Mouse (Mus musculus) urinary bladder, postnatal 10 days (tissue): ENCODE data around the gene Agbl4.
"Not testable (repeated sequence)": the region's sequence is repeated elsewhere in the genome, so short reads cannot be mapped to it uniquely, and the experiment has no call there.

ENCODE experiments used
- DNase-seq: peaks from one replicate; pipeline ENCODE4 v3.0.0; 2022; ENCODE audit warnings: low spot score

Agbl4 gene

DNA sequence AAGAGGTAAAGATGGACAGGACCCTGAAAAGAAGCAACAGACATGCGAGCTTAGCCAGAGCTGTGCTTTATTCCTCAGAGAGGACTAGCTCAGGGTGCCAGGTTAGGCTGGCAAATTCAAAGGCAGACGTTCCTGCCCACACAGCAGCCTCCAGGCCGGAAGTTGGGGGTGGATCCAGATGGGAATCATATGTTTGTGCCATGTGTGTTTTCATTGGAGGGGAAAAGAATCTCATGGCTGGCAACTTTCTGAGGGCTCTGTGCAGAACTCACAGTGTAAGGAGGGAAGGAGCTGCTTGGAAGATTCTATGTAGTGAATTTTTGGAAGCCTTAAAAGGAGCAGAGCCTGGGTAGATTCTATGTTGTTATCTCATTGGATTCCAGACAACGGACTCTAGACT, 519.1 kb downstream of the Agbl4 start:
- no peak for DNase-seq

DNA sequence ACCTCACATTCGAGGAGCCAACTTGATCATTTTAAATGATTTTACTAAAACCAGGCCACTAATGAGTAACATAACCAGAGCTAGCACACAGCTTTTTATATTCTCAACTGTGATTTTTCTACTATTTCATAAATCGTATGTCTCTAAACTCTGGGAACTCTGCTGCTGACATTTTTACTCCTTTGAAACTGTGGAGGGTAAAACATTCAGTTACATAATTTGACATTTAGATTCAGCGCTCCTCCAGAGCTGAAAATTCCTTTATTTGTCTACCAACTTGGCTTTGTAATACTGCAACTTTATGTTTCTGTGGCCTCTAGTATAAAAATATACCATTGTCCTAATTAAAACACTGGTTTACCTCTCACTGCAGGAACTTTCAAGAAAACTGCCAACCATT, 523.6 kb downstream of the Agbl4 start:
- no peak for DNase-seq

GRCm38 (mm10) chr4:111001641-111002040, 604.2 kb downstream of the Agbl4 start:
- no peak for DNase-seq

DNA sequence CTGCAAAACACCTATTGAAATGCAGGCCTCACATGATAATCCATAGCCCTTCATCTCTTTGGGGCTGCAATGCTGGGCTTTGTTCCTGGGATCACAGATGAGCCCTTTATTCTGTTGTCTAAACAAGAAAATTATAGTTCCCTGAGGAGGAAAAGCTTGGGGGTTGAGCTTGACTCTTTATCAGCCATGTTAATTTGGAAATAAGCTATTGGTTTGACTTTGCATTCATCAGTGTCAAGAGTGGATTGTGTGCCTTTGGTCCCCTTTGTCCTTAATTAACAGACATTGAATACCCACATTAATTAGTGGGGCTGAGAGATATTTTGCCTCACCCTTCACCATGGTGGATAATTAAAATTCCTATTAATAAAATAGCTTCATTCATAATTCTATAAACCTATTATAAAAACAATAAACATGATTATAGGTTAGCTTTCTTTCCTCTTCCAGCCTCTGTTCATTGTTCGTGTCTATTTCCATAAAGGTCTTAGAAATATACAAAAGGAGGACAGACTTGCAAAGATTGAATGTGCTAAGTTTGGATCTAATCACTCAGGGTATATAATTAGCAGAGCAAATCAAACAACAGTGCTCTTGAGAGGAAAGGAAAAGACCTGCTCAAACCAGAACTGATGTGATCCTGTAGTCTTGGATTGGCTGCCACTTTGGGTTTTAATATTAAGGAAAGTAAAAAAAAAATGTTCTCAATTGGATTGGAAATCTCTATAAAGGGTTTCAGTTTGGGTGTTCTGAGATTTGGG, 607.4 kb downstream of the Agbl4 start:
- DNase-seq: no peak

- DNase-seq: no peak
Observed at GRCm38 (mm10) chr4:111019376-111019775, 621.9 kb downstream of the Agbl4 start.

DNA sequence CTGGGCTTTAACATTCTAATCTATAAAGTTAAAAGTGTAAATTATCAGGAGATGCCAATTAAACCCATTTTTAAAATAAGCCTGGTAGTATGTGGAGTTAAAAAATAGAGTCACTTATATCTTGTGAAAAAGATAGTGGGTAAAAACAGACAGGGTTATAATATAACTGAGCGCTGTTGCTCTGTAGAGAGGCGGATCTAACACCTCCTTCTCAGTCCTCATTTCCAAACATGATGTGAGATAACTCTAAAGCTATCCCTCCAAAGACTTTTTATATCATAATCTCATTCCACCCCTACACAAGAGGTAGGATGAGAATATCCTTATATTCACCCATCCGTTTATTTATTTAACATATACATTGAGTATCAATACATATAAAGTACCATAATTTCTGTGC, 669.9 kb downstream of the Agbl4 start:
- no peak for DNase-seq

DNA sequence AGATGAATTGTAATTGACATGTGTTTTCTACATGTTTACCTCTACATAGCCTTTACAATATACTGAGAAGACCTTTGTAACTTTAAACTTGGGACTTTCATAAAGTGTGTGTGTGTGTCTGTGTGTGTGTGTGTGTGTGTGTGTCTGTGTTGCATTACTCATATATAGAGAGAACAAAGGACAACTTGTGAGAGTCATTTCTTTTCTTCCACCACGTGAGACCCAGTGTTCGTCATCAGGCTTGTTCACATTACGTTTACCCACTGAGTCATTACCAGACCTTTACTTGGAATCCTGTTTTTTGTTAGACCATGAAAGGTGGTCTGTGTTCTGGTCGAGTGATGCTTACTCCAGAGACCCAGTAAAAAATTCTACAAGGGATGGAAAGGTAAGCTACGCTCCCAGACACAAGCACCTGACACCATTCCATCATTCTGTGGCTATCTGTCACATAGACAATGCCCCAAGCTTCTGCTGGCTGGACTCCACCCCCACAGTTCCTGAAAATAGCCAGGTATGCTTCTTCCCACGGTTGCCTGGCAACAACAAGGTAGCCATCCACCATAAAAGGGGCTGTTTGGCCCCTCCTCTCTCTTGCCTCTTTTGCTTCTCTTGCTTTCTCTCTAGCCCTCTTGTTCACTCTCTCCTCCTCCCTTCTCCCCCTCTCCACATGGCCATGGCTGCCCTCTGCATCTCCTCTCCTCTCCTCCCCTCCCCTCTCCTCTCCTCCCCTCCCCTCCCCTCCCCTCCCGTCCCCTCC, 676.5 kb downstream of the Agbl4 start:
- DNase-seq: no peak

GRCm38 (mm10) chr4:111074701-111075154, 677.3 kb downstream of the Agbl4 start:
- no peak for DNase-seq

DNA sequence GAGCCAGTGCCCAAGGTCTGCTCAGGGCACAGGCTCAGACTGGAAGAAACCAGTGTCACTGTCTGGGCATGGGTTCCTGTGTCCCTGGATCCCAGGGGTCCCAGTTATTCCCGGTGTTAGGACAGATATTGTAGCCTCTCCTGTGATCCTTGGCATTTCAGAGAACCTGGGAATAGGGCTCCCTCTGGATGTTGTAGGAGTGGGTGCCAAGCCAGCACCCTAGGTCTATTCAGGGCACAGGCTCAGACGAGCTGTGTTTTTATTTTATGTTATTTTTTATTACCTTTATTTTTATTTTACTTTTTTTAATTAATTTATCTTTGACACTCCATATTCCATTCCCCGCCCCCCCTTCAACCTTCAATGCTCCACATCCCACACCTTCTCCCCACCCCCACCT, 680.3 kb downstream of the Agbl4 start:
- no peak for DNase-seq

GRCm38 (mm10) chr4:111085330-111085729, 687.9 kb downstream of the Agbl4 start:
- no peak for DNase-seq

GRCm38 (mm10) chr4:111136217-111137147, 739.0 kb downstream of the Agbl4 start:
- DNase-seq: no peak

DNA sequence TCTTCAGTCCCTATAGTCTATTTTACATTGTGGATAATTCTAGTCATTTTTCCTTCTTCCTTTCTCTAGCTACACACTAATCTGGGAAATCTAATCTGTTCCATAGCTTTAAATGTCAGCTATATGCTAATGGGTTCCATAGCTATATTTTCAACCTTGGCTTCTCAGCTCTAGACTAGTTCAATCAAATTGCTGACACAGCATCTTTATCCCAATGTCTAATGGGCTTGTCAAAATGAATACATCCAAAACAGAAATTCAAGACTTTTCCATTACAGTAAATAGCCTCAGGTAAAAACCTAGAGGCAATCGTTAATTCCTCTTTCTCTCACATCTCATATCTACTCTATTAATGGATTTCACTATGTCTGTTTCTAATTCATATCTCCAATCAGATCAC, 750.3 kb downstream of the Agbl4 start:
- no peak for DNase-seq

DNA sequence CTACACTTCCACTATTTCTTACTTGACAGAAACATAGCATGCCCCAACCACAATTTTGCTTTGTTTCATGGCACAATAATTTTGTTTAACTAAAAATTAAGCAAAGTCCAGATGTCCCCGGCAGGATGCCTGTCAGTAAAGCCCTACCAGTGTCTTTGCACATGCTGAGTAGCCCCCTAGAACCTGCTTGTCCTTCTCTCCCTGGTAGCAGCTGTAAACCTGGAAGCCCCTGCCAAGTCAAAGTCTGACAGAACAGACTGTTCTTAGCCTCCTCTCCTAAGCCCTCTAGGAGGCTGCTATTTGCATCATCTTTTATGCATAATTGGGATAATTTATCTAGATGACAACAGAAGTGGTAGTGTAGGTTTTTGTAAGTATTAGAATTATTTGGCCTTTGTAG, 758.4 kb downstream of the Agbl4 start:
- no peak for DNase-seq

- no peak for DNase-seq
Observed at GRCm38 (mm10) chr4:111181478-111181877, 784.0 kb downstream of the Agbl4 start.

DNA sequence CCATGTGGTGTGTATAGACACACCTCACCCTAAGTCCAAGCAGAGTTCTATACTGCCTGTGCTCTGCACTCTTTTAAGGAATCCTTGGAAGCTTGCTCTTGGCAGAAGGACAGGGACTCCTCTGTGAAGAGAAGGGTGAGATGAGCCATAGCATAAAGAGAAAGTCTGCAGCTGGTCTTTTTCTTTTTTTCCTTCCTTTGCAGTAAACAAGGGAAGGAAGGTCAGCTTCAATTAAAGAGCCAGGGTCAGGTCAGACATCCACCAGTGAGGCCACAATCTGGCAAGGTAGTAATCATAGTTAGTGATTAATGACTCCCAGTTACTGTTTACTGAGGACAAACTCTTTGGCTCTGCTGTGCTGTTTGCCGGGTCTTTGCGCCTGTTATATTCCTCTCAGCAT, 802.6 kb downstream of the Agbl4 start:
- DNase-seq: no peak

DNA sequence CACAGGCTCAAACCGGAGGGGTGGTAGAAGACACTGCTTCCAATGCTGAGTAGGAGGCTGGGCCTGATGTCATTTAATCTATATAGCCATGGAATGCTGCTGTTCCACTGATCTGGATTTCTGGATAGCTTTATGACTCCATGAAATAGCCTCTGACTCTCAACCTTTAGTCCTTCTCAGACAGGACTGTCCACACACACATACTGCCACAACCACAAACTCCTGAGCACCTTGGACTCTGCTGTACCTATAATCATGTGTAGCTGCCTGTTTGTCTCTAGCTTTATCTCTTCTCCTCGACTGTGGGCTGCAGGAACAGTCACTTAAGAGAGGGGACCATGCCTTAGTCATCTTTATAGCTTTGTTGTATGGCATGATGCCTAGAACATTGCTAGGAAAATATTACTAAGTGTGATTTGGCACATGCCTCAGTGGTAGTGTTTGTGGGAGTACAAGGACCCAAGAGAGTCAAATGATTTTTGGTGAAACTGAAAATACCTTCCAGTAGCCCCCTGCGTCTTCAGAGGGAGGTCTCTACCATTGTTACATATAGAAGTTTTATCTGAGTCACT, 817.8 kb downstream of the Agbl4 start:
- no peak for DNase-seq

DNA sequence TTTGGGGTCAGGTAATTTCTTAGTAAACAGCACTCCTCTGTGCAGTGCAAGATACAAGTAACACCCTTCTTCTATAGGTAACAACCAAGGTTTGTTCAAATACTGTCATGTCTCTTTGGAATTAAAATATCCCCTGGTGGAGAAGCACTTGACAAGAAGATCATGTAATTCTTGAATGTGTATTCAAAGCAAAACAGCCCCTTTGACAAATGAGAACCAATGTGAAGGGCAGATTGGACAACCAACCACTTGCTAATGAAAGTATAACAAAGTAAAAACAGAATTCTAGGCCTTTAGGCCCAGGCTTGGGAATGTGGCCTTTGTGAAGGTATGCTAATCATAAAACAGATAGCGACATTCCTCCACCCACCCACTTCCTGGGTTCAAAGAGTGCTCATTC, 821.6 kb downstream of the Agbl4 start:
- not testable (repeated sequence) for DNase-seq

GRCm38 (mm10) chr4:111219543-111219942, 822.1 kb downstream of the Agbl4 start:
- DNase-seq: not testable (repeated sequence)

DNA sequence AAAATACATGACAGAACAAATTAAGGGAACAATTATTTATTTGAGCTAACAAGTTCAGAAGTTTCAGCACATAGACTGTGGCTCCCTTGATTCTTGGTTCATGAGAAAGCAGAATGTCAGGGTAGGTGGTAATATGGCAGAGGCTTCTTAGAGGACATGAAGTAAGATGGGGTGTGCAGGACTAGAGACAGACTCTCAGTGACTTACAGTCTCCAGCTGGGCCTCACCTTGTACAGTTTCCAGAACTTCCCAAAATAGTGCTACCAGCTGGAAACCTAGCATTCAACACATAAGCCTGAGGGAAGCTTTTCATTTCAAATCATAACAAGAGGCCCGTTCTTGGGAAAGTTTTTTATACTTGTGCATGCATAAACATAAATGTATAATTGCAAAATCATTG, 836.4 kb downstream of the Agbl4 start:
- no peak for DNase-seq

DNA sequence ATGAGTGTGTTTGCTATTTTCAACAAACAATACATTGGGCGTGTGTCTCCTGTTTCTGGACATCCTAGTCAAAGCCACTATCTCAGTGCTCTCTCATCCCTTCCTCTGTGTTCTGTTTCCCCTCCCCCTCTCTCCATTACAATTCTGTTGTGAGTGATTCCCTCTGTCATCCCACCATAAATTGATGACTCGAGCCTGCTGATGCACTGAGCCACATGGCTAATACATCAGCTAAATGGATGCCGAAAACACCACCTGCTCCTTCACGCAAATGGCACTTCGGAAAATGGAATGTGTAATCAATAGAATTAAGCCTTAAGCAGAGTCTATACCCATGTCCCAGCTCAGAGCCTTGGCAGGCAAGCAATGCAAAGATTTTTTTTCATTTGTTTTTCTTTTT, 854.5 kb downstream of the Agbl4 start:
- no peak for DNase-seq

- DNase-seq: no peak
Observed at GRCm38 (mm10) chr4:111255499-111255898, 858.0 kb downstream of the Agbl4 start.

DNA sequence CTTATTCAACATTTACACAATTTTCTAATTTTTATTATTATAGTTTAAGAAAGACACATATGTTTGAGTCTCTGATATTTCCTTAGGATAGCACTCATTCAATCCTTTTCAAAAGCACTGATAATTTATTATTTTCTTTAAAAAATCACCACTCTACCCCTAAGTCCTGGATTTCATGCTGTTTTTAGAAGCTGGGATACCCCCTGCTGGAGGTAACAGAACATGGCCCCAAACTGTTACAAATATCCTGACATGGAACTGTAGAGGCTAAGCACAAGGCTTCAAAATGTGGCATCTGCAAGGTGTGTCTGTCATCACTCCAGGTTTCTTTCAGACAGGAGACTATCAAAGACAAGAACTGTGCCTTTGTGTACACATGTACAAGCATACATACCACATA, 859.5 kb downstream of the Agbl4 start:
- no peak for DNase-seq
